Mouse (Mus musculus): ENCODE data around the gene Cs. TPM values are rescaled to one million over a fixed set of nuclear protein-coding genes. Genes with fewer than 3 reads are reported as not detected.

Gene Cs
- polyA plus RNA-seq, 1 experiment from 2014 or later = 211 TPM

- Histone ChIP-seq H3K9ac (peak overlapping the region; percentile 30; the same call in 1 of the 2 replicates), H3K27ac (ENCODE audit: low read depth) (peak overlapping the region; percentile 85), H3K36me3 (ENCODE audit: insufficient read depth) (peaks cover 13% of the 10 kb centered on the region), H3K4me2 (peak overlapping the region; percentile 51), H3K27me3 (ENCODE audit: insufficient read depth, low read length) (no peaks in the 10 kb centered on the region), H3K9me3 (ENCODE audit: low read depth, low read length) (no peaks in the 10 kb centered on the region), H3K4me3 (ENCODE audit: low read depth, low read length) (0 out of 2 replicates have a peak overlapping the region, but pooled peaks have one; percentile 9), H3K4me1 (ENCODE audit: insufficient read depth) (peaks cover 10% of the 10 kb centered on the region; the same call in 1 of the 2 replicates)
- 17% methylated on average over 7 of the region's 7 CpGs for WGBS
- peak; percentile 89 for ATAC-seq (ENCODE audit: insufficient read depth)
- TF ChIP-seq CTCF (IDR thresholded peaks at IDR 0.05; ENCODE audit: low read depth) = no peak
- DNase-seq = peak; percentile 93
Measured at GRCm38 (mm10) chr10:128344568-128345275, 7.2 kb downstream of the Cs start.

GRCm38 (mm10) chr10:128347541-128347940 is 10.0 kb downstream of the Cs start:
- no peak overlapping the region for H3K4me2 ChIP-seq
- no peak for DNase-seq
- H3K27ac ChIP-seq (ENCODE audit: low read depth) = no peak overlapping the region
- peaks cover 33% of the 10 kb centered on the region for H3K36me3 ChIP-seq (ENCODE audit: insufficient read depth)
- H3K9ac ChIP-seq = no peak overlapping the region
- 84% methylated on average over 8 of the region's 8 CpGs for WGBS
- peaks cover 10% of the 10 kb centered on the region; the same call in 1 of the 2 replicates for H3K4me1 ChIP-seq (ENCODE audit: insufficient read depth)
- no peaks in the 10 kb centered on the region for H3K9me3 ChIP-seq (ENCODE audit: low read depth, low read length)
- no peak overlapping the region for H3K4me3 ChIP-seq (ENCODE audit: low read depth, low read length)
- TF ChIP-seq CTCF (IDR thresholded peaks at IDR 0.05; ENCODE audit: low read depth) = no peak
- ATAC-seq (ENCODE audit: insufficient read depth) = no peak
- H3K27me3 ChIP-seq (ENCODE audit: insufficient read depth, low read length) = no peaks in the 10 kb centered on the region

GRCm38 (mm10) chr10:128358796-128359195 is 21.3 kb downstream of the Cs start:
- Histone ChIP-seq H3K9me3 (ENCODE audit: low read depth, low read length) (no peaks in the 10 kb centered on the region), H3K36me3 (ENCODE audit: insufficient read depth) (peaks cover 81% of the 10 kb centered on the region), H3K27ac (ENCODE audit: low read depth) (no peak overlapping the region), H3K4me2 (no peak overlapping the region), H3K9ac (no peak overlapping the region), H3K27me3 (ENCODE audit: insufficient read depth, low read length) (no peaks in the 10 kb centered on the region), H3K4me3 (ENCODE audit: low read depth, low read length) (no peak overlapping the region), H3K4me1 (ENCODE audit: insufficient read depth) (no peaks in the 10 kb centered on the region)
- peak; percentile 85 for DNase-seq
- 50% methylated on average over 2 of the region's 2 CpGs for WGBS
- ATAC-seq (ENCODE audit: insufficient read depth) = 0 out of 2 replicates have a peak, but pooled peaks have one; percentile 50
- peak; percentile 65 for TF ChIP-seq CTCF (IDR thresholded peaks at IDR 0.05; ENCODE audit: low read depth)

- WGBS = 76% methylated on average over 6 of the region's 6 CpGs
- H3K4me2 ChIP-seq = no peak overlapping the region
- no peak overlapping the region for H3K9ac ChIP-seq
- DNase-seq = no peak
- peaks cover 77% of the 10 kb centered on the region for H3K36me3 ChIP-seq (ENCODE audit: insufficient read depth)
- no peak overlapping the region for H3K27ac ChIP-seq (ENCODE audit: low read depth)
- no peaks in the 10 kb centered on the region for H3K9me3 ChIP-seq (ENCODE audit: low read depth, low read length)
- no peak for ATAC-seq (ENCODE audit: insufficient read depth)
- H3K4me1 ChIP-seq (ENCODE audit: insufficient read depth) = no peaks in the 10 kb centered on the region
- H3K4me3 ChIP-seq (ENCODE audit: low read depth, low read length) = no peak overlapping the region
- no peak for TF ChIP-seq CTCF (IDR thresholded peaks at IDR 0.05; ENCODE audit: low read depth)
- no peaks in the 10 kb centered on the region for H3K27me3 ChIP-seq (ENCODE audit: insufficient read depth, low read length)
Measured at GRCm38 (mm10) chr10:128359226-128359625, 21.7 kb downstream of the Cs start.

- Histone ChIP-seq H3K9me3 (ENCODE audit: low read depth, low read length) (no peaks in the 10 kb centered on the region), H3K27me3 (ENCODE audit: insufficient read depth, low read length) (no peaks in the 10 kb centered on the region), H3K4me2 (no peak overlapping the region), H3K36me3 (ENCODE audit: insufficient read depth) (peaks cover 77% of the 10 kb centered on the region), H3K27ac (ENCODE audit: low read depth) (no peak overlapping the region), H3K9ac (no peak overlapping the region), H3K4me1 (ENCODE audit: insufficient read depth) (no peaks in the 10 kb centered on the region), H3K4me3 (ENCODE audit: low read depth, low read length) (no peak overlapping the region)
- WGBS = 91% methylated on average over 6 of the region's 6 CpGs
- ATAC-seq (ENCODE audit: insufficient read depth) = no peak
- DNase-seq = no peak
- no peak for TF ChIP-seq CTCF (IDR thresholded peaks at IDR 0.05; ENCODE audit: low read depth)
Measured at GRCm38 (mm10) chr10:128361836-128362235, 24.3 kb downstream of the Cs start.

- DNase-seq (peak; percentile 85), ATAC-seq (ENCODE audit: insufficient read depth) (no peak)
- H3K9ac ChIP-seq = no peak overlapping the region
- no peak overlapping the region for H3K27ac ChIP-seq (ENCODE audit: low read depth)
- H3K4me3 ChIP-seq (ENCODE audit: low read depth, low read length) = no peak overlapping the region
- H3K4me1 ChIP-seq (ENCODE audit: insufficient read depth) = peaks cover 2% of the 10 kb centered on the region
- H3K4me2 ChIP-seq = no peak overlapping the region
- peak; percentile 56 for TF ChIP-seq CTCF (IDR thresholded peaks at IDR 0.05; ENCODE audit: low read depth)
- H3K36me3 ChIP-seq (ENCODE audit: insufficient read depth) = peaks cover 69% of the 10 kb centered on the region
- H3K9me3 ChIP-seq (ENCODE audit: low read depth, low read length) = no peaks in the 10 kb centered on the region
- 38% methylated on average over 3 of the region's 3 CpGs for WGBS
- no peaks in the 10 kb centered on the region for H3K27me3 ChIP-seq (ENCODE audit: insufficient read depth, low read length)
Measured at GRCm38 (mm10) chr10:128362568-128362967, 25.0 kb downstream of the Cs start.

GRCm38 (mm10) chr10:128367899-128368401 is 30.4 kb downstream of the Cs start:
- Histone ChIP-seq H3K9me3 (ENCODE audit: low read depth, low read length) (no peaks in the 10 kb centered on the region), H3K4me3 (ENCODE audit: low read depth, low read length) (peak overlapping the region; percentile 69), H3K9ac (peak overlapping the region; percentile 70), H3K4me2 (peak overlapping the region; percentile 93), H3K27me3 (ENCODE audit: insufficient read depth, low read length) (no peaks in the 10 kb centered on the region), H3K36me3 (ENCODE audit: insufficient read depth) (peaks cover 15% of the 10 kb centered on the region), H3K4me1 (ENCODE audit: insufficient read depth) (peaks cover 8% of the 10 kb centered on the region), H3K27ac (ENCODE audit: low read depth) (peak overlapping the region; percentile 96)
- ATAC-seq (ENCODE audit: insufficient read depth) (no peak), DNase-seq (no peak)
- 15% methylated on average over 19 of the region's 19 CpGs for WGBS
- no peak for TF ChIP-seq CTCF (IDR thresholded peaks at IDR 0.05; ENCODE audit: low read depth)
